Mouse (Mus musculus) megakaryocyte, embryonic 14.5 days (primary cell): ENCODE results near the gene Cngb1.

Experiments
- FLI1 ChIP-seq: IDR thresholded peaks from 2 replicates; pipeline ENCODE4 v1.6.1; 2012; ENCODE audit warnings: low read length, inconsistent platforms, mixed read lengths
- GATA1 ChIP-seq: IDR thresholded peaks from 3 replicates; pipeline ENCODE4 v1.6.1; 2012; ENCODE audit warnings: mixed read lengths, low read length, inconsistent platforms, borderline replicate concordance

- TF ChIP-seq GATA1: no peak
- no peak for TF ChIP-seq FLI1
Measured at GRCm38 (mm10) chr8:95252056-95252455, 54.3 kb downstream of the Cngb1 start.
